Mouse (Mus musculus) liver, embryonic 14.5 days (tissue): Measurements from ENCODE around the gene Il17rd.

Experiments
- CTCF ChIP-seq: IDR thresholded peaks from 2 replicates; pipeline ENCODE4 v1.5.1; 2016; ENCODE audit warnings: antibody characterized with exemption, low read depth, control low read depth
- EP300 ChIP-seq: IDR thresholded peaks from 2 replicates; pipeline ENCODE4 v1.6.1; 2016; ENCODE audit warnings: antibody characterized with exemption, low read depth

DNA sequence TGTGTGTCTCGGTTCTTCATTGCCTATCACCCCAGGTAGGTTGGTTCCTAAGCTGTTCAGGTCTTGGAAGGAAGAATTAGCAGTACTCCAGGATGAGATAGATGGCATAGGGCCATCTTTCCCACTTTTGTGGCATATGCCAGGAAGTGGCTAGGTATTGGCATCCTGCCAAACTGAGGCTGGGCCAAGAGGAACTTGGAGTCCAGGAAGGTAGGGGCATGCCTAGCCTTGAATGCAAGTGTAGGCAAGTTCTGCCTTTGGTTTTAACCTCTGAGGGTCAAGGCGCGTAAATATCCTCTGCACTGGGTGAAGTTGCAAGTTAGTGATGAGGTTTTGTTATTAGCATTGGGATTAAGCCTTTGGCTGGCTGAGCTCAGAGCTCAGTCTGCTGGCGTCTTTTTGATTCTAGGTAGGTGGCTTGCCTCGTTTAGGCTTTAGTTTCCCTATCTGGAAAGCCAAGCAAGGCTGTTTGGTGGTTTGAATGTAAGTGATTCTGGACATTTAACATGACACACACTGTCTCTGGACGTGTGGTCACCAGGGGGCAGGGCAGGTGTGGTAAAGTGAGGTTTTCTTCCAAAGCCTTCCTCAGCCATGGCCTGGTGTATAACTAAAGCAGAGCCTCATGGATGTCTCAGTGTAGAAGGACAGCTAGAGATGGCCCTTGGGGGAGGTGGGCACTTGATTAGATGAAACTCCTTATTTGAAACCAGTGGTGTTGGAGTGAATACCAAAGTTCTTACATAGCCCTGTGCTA, 70.2 kb downstream of the Il17rd start:
- peak; percentile 27 for TF ChIP-seq CTCF
- no peak for TF ChIP-seq EP300
